Mouse (Mus musculus): ENCODE results near the gene Stx1a.

GRCm38 (mm10) chr5:135076931-135077505, 53.7 kb downstream of the Stx1a start:
- TF ChIP-seq CTCF (IDR thresholded peaks at IDR 0.05; ENCODE audit: borderline replicate concordance, insufficient read depth, low read length) (no peak), POLR2A (IDR thresholded peaks at IDR 0.05; ENCODE audit: low read depth, low read length) (no peak)
